Mouse (Mus musculus) monocyte, adult 5-6 weeks (primary cell): ENCODE measurements around the gene Nox3. TPM values are rescaled to one million over a fixed set of nuclear protein-coding genes. Genes with fewer than 3 reads are reported as not detected.

ENCODE experiments used
- ATAC-seq: fragments of 153-309, 156-312 bp; replicated peaks from 2 replicates; pipeline ENCODE4 v1.8.0; 2017; ENCODE audit warnings: mild to moderate bottlenecking; ENCODE audit not compliant: low TSS enrichment, insufficient number of reproducible peaks, severe bottlenecking, poor library complexity, low FRiP score
- total RNA-seq: library from RNA; stranded (forward); fragments of 200-1000, 200-491, 200-594 nt; gene quantifications from 3 replicates; pipeline ENCODE4 v1.2.3, GENCODE M21; 2017

Gene Nox3
- not detected in 3 replicates for total RNA-seq

GRCm38 (mm10) chr17:3696161-3696560 lies at the start of gene Nox3:
Gene Nox3 (minus strand): TSS chr17:3696261.
- ATAC-seq, result no peak

DNA sequence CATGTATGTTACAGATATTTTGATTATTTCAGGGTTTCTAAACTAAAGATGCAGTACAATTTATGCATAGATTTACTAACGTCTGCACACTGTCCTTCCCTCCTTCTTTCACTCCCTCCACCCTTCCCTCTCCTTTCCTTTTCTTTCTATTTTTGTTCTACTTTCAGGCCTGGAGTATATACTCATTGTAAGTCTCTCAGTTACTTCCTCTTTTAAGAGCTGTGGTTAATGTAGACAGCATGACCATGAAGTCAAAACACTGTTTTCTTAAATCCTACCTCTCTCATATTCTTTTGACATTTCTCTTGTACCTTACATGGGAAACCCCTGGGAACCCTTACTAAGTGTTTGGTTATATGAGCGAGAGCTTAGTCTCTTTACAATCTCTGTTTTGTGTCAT lies 48.3 kb upstream of the Nox3 start:
- ATAC-seq, result no peak

DNA sequence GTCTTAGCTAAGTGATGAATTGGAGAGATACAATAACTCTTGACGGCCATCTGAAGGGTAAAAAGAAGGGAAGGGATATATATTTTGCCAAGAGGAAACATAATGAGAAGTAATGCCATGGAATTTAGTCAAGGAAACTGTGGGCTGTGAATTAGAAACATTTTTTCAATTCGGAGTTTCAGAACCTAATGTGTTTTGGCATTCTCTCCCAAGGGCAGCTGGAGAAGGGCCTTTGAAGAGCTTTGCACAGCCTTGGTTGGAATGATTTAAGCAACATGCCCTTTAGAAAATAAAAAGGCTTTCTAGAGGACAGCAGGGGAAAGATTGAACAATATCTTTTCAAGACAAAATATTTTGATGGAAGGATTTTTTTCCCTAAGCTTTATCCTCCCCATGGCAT lies 40.9 kb upstream of the Nox3 start:
- ATAC-seq, result no peak

GRCm38 (mm10) chr17:3734286-3734685 lies 38.2 kb upstream of the Nox3 start:
- no peak for ATAC-seq

GRCm38 (mm10) chr17:3705350-3705930 lies 9.4 kb upstream of the Nox3 start:
- no peak for ATAC-seq

DNA sequence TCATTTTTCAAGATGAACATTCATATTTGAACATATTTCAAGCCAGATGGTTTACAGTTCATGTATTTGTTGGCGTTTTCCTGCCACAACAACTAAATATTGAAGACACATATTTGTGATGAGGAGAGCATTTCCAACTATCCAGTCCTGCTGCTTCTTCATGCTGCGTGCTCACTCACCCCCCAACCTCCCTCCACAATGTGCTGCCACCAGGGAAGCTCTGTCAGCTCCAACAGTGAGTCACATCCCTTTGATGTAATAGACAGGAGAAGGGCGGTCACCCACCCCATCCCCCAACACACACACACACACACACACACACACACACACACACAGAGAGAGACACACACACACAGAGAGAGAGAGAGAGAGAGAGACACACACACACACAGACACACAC lies 6.3 kb upstream of the Nox3 start:
- no peak for ATAC-seq

DNA sequence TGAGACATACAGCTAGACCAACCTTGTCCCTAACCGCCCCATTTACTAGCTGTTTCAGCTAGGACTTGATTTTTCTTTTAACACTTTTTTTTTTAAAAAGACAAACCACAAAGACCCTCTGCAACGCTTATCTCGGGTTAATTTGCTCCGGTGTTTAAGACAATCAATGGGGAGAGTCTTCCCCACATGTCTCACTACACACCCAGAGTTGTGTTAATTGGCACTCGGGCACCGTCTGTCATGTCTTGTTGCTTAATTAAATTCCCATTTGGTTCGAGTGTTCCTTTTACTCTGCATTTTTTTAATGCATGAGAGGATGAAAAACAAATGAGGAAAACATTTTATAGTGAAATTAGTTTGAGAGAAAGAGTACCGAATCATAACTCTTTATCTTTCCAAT lies 3.2 kb downstream of the Nox3 start:
- no peak for ATAC-seq

DNA sequence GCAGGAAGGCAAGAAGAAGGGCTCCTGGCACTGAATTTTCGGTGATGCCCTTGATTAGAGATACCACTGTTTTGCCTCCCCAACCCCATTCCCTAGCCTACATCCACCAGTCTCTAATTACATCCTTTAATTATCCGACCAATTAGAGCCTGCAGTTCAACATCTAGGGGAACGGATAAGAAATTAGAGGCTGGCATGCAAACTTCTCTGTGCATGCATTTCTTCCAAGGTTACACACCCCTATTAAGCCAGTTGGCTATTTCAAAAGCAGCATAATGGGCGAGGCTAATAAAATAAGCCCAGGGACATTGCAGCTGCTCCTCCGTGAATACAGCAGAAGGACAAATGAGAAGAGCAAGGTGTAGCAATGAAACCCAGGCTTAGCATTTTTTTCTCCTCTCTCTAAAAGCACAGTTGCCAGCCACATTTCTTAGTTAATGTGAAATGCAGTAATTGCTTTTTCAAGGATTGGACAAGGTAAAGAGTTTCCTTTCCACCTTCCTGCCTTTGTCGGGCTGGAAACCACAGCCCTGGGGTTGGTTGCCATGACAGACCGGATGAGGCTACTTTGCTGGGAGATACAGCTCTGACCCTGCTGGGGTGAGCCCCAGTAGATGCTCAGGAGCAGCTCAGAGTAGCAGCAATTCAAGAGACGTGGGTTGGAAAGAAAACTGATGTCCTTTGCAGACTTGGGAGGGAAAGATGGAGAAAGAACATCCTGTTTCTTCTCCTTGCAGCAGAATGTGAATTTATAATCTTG lies 5.4 kb downstream of the Nox3 start:
- no peak for ATAC-seq

DNA sequence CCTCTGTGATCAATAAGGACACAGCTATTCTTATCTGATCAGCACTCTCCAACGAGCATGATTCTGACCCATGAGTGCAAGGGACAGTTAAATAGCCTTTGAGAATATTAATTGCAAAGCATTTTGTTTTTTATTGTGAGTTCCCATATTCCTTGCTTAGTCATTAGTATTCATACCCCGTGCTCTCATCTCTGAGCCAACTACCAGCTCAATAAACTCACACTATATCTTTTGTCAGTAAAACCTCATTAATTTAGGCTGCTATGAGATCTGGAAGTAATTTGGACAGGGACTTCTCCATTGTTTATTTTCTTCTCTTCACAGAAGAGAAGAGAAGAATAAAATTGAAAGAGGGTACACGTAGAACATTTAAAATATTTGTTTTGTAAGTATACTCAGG lies 12.4 kb downstream of the Nox3 start:
- no peak for ATAC-seq

GRCm38 (mm10) chr17:3669226-3669625 lies 26.8 kb downstream of the Nox3 start:
- no peak for ATAC-seq

DNA sequence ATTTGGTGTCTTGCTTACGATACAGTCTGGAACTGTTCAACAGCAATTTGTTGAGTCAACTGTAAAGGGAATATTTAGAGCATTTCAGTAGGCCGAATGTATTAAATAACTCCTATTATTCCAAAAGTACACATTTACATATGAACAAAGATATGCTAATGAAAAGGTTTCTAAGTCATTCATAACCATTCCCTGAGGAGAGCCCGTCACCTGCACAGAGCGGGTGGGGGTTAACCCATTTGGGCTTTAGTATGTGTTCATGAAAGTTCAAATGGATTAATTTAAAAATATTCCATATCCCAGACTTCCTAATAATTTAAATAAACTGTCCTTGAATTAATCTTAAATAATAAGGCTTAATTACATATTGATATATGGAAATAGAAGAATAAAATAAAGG lies 28.8 kb downstream of the Nox3 start:
- ATAC-seq, result no peak

DNA sequence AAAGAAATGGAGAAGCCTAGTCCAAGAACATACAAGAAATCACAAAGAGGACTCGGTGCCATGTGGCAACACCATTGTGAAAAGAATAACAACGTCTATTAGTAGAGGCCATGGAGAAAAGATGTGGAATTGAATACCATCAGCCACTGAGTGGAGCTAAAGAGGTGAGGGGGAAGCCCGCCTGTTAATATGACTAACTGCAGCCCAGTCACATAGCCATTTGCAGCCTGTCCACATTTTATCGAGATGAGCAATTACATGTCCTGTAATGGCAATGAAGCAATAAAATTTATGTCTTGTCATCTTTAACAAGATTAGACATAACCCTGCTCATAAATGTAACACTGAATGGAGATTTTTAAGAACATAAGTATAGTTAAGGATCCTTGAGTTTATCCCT lies 30.7 kb downstream of the Nox3 start:
- ATAC-seq, result no peak

- ATAC-seq, result no peak
These were observed 36.6 kb downstream of the Nox3 start for GRCm38 (mm10) chr17:3659497-3659896.

GRCm38 (mm10) chr17:3650377-3650776 lies 45.7 kb downstream of the Nox3 start:
- ATAC-seq, result no peak

- ATAC-seq, result no peak
These were observed 52.5 kb downstream of the Nox3 start for GRCm38 (mm10) chr17:3643582-3643981.

DNA sequence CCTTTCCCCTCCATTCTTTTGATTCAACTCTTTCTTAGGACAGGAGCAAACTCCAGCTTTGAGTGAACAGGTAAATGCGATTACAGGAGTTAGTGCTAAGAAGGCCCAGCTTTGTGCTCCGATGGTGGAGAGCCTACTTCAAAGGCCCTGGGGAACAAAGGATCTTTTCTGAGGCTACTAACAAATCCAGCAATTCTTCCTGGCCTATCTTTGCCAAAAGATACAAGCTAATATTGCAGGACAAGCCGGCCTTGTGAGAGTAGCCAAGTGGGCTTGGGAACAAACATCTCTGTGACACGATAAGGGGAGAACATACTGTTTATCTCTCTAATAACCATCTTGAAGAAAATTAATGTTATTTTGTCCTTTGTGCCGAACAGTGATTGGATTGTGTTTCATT lies 54.6 kb downstream of the Nox3 start:
- no peak for ATAC-seq

- no peak for ATAC-seq
These were observed 57.3 kb downstream of the Nox3 start for GRCm38 (mm10) chr17:3638757-3639156.

- ATAC-seq, result no peak
These were observed 63.6 kb downstream of the Nox3 start for GRCm38 (mm10) chr17:3632501-3632900.

DNA sequence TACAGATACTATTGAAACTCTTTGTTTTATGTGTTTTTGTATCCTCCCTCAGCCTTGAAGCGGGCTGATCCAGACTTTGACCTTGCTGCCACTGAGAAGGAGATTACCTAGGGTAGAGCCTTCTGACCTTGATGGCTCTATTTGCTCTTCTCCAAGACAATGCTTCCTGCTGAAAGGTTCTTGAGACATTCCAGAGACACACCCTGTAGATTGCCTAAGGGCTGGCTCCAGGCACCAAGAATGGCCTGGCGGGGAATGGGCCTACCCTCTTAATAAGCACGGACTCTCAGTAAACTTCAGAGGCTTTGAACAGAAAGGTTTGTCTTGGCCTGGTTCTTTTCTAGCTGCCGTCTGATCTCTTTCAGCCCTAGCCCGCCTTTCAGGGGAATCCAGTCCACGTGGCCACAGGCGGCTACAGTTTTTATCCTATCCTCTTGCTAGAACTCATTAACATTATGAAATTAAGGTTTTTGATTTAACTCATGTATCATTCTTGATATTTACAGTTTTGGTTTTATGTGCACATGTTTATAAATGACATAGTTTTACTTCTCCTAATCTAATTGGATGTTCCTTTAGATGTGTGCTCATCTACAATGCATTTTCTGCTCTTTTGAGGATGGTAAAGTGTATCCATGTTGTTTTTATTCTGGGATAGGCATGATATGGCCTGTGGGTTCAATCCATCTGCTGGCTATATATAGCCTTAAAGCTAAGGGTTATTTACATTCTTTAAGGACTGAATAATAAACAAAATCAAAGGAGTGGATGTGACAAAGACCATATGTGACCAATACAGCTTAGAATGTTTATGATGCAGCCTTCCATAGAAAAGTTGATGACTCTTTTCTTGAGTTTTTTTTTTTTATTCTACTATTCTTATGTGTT lies 79.5 kb downstream of the Nox3 start:
- ATAC-seq, result no peak

DNA sequence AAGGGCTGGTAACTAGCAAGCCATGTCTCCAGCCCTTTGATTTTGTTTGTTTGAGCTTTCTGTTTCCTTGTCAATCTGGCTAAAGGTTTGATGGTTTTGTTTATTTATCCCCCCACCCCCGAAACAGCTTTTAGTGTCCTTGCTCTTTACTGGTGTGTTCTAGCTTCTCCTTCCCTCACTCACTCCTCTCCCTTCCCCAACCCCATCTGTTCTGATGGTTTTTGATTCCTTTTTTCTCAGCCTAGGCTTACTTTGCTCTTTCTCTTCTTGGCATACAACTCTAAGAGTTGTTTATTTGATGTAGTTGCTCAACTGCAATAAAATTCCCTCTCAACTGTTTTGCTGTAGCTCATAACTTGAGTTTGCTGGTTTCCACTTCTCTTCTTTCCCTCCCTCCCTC lies 80.5 kb downstream of the Nox3 start:
- no peak for ATAC-seq
